In the genomic region with DNA sequence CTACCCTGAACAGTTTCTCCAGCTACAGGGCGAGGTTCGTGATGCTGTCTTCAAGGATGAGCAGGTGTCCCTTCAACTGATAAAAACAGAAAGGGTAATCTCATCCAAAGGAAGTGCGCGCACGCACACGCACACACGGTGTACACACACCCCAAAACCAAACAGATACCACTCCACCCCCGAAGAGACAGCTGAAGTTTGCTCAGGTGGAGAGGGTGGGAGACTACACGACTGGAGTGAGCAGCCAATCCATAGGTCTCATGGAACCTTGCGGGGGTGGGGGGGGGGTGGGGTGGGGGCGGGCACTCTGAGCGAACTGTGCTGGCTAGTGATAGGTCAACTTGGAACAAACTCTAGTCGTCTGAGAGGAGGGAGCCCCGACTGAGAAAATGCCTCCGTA, we compare ENCODE assay signal across 21 mouse cellular contexts. TPM values are rescaled to one million over a fixed set of nuclear protein-coding genes. Genes with fewer than 3 reads are reported as not detected.
DNase-seq lines count a peak whose midpoint lies in the region; ATAC-seq and TF ChIP-seq lines count a peak whose summit lies in the region.
"Had no signal": no experiment of that assay in that cellular context is flagged by ENCODE, and none has a peak within 500 bp of the region (broad histone marks: within the 10 kb centered on the region; RNA-seq: fewer than 3 reads in every experiment).

No protein-coding gene starts in this region.

- H3K4me1 ChIP-seq in limb, embryonic 11.5 days (ENCODE audit: control insufficient read depth, insufficient read depth, low read length): no peaks in the 10 kb centered on the region
- H3K4me1 ChIP-seq in limb, embryonic 10.5 days: no peaks in the 10 kb centered on the region
- peaks cover 1% of the 10 kb centered on the region for H3K4me1 ChIP-seq in ES-Bruce4 (ENCODE audit: control insufficient read depth, insufficient read depth, low read length)
- no peaks in the 10 kb centered on the region for H3K4me1 ChIP-seq in intestine, embryonic 14.5 days (replicated peaks; ENCODE audit: control insufficient read depth, insufficient read depth, low read length)
- H3K4me1 ChIP-seq in small intestine, adult 2 months (ENCODE audit: control insufficient read depth, insufficient read depth, insufficient read length, low read length): no peaks in the 10 kb centered on the region
- H3K4me1 ChIP-seq: embryonic facial prominence, embryonic 12.5 days; forebrain, embryonic 12.5 days; hindbrain, embryonic 10.5 days had no signal

- no peak overlapping the region for H3K27ac ChIP-seq in limb, embryonic 11.5 days (replicated peaks; ENCODE audit: low read depth, low read length)
- no peak overlapping the region for H3K27ac ChIP-seq in limb, embryonic 10.5 days
- no peak overlapping the region for H3K27ac ChIP-seq in ES-Bruce4 (ENCODE audit: insufficient read depth, low read length)
- no peak overlapping the region for H3K27ac ChIP-seq in intestine, embryonic 14.5 days (ENCODE audit: low read depth)
- H3K27ac ChIP-seq in small intestine, adult 2 months (ENCODE audit: insufficient read depth, low read depth, low read length): 0 out of 2 replicates have a peak overlapping the region, but pooled peaks have one; percentile 5
- H3K27ac ChIP-seq in gastrocnemius, adult 2 months: no peak overlapping the region
- H3K27ac ChIP-seq: embryonic facial prominence, embryonic 12.5 days; forebrain, embryonic 12.5 days; heart, embryonic 15.5 days; hindbrain, embryonic 10.5 days; hindbrain, embryonic 14.5 days had no signal

- ATAC-seq in limb, embryonic 11.5 days (ENCODE audit: insufficient number of reproducible peaks, low FRiP score, low TSS enrichment, low read depth): 0 out of 2 replicates have a peak, but pooled peaks have one; percentile 3
- ATAC-seq in intestine, embryonic 14.5 days (replicated peaks; ENCODE audit: low FRiP score, low TSS enrichment, low read depth): 0 out of 2 replicates have a peak, but pooled peaks have one; percentile 21
- ATAC-seq: activated CD4-positive, CD25-positive, alpha-beta regulatory T cell, adult 4 months; forebrain, embryonic 16.5 days had no signal

- no peaks in the 10 kb centered on the region for H3K27me3 ChIP-seq in limb, embryonic 11.5 days (ENCODE audit: control insufficient read depth, insufficient read depth, low read length)
- no peaks in the 10 kb centered on the region for H3K27me3 ChIP-seq in limb, embryonic 10.5 days (ENCODE audit: low read depth, poor library complexity, severe bottlenecking)
- no peaks in the 10 kb centered on the region for H3K27me3 ChIP-seq in ES-Bruce4 (ENCODE audit: control insufficient read depth, insufficient read depth, low read length, poor library complexity, severe bottlenecking)
- H3K27me3 ChIP-seq in intestine, embryonic 14.5 days (replicated peaks; ENCODE audit: control insufficient read depth, insufficient read depth, low read length): no peaks in the 10 kb centered on the region
- no peaks in the 10 kb centered on the region for H3K27me3 ChIP-seq in small intestine, adult 2 months (ENCODE audit: control insufficient read depth, insufficient read depth, low read length)
- H3K27me3 ChIP-seq: embryonic facial prominence, embryonic 12.5 days; forebrain, embryonic 12.5 days had no signal

- WGBS in limb, embryonic 11.5 days: 82% methylated on average over 15 of the region's 15 CpGs
- 85% methylated on average over 15 of the region's 15 CpGs for WGBS in limb, embryonic 10.5 days
- 69% methylated on average over 15 of the region's 15 CpGs for WGBS in intestine, embryonic 14.5 days
- 54% methylated on average over 15 of the region's 15 CpGs for WGBS in small intestine, adult 2 months

- no peak for TF ChIP-seq CTCF in ES-Bruce4 (IDR thresholded peaks at IDR 0.05; ENCODE audit: low read depth, low read length)
- no peak for TF ChIP-seq CTCF in small intestine, adult 2 months (IDR thresholded peaks at IDR 0.05; ENCODE audit: extremely low read depth, insufficient read length, insufficient replicate concordance, low read depth, low read length)
- no peak for TF ChIP-seq CTCF in gastrocnemius, adult 2 months (IDR thresholded peaks at IDR 0.05)

- H3K9ac ChIP-seq in limb, embryonic 11.5 days (ENCODE audit: low read length): no peak overlapping the region
- 0 out of 2 replicates have a peak overlapping the region, but pooled peaks have one; percentile 32 for H3K9ac ChIP-seq in ES-Bruce4 (ENCODE audit: low read depth, poor library complexity, severe bottlenecking)
- no peak overlapping the region for H3K9ac ChIP-seq in intestine, embryonic 14.5 days (ENCODE audit: low read length)
- H3K9ac ChIP-seq: embryonic facial prominence, embryonic 12.5 days; forebrain, embryonic 12.5 days; heart, embryonic 15.5 days; hindbrain, embryonic 14.5 days had no signal

- H3K36me3 ChIP-seq in limb, embryonic 11.5 days (ENCODE audit: control insufficient read depth, insufficient read depth, low read length): no peaks in the 10 kb centered on the region
- H3K36me3 ChIP-seq in limb, embryonic 10.5 days: no peaks in the 10 kb centered on the region
- no peaks in the 10 kb centered on the region for H3K36me3 ChIP-seq in ES-Bruce4 (ENCODE audit: control insufficient read depth, insufficient read depth, low read length, poor library complexity, severe bottlenecking)
- no peaks in the 10 kb centered on the region for H3K36me3 ChIP-seq in intestine, embryonic 14.5 days (ENCODE audit: control insufficient read depth, insufficient read depth, low read length)
- H3K36me3 ChIP-seq in small intestine, adult 2 months (ENCODE audit: control insufficient read depth, insufficient read depth, low read length): no peaks in the 10 kb centered on the region
- H3K36me3 ChIP-seq: embryonic facial prominence, embryonic 12.5 days; forebrain, embryonic 12.5 days; heart, embryonic 15.5 days; hindbrain, embryonic 10.5 days had no signal

- no peak for DNase-seq in limb, embryonic 11.5 days (ENCODE audit: low spot score)
- no peak for DNase-seq in limb, embryonic 10.5 days (ENCODE audit: low spot score)
- DNase-seq in intestine, embryonic 14.5 days (ENCODE audit: low spot score): no peak
- no peak for DNase-seq in gastrocnemius, adult 2 months
- DNase-seq in spleen, postnatal 36 days (ENCODE audit: low spot score in 2 of 2): no peak
- DNase-seq: adrenal gland, postnatal 14 days; cerebellum, adult 18-20 months; cerebellum, postnatal 10 days; gastrocnemius, postnatal 36 days; heart, adult 18-20 months; kidney, adult 18-20 months had no signal

- no peaks in the 10 kb centered on the region for H3K9me3 ChIP-seq in limb, embryonic 11.5 days (ENCODE audit: control insufficient read depth, low read length)
- no peaks in the 10 kb centered on the region for H3K9me3 ChIP-seq in limb, embryonic 10.5 days (replicated peaks)
- H3K9me3 ChIP-seq in ES-Bruce4 (replicated peaks; ENCODE audit: control insufficient read depth, insufficient read depth, low read length, poor library complexity, severe bottlenecking): no peaks in the 10 kb centered on the region
- no peaks in the 10 kb centered on the region for H3K9me3 ChIP-seq in intestine, embryonic 14.5 days (ENCODE audit: control insufficient read depth, low read length)
- H3K9me3 ChIP-seq: embryonic facial prominence, embryonic 12.5 days; forebrain, embryonic 12.5 days; heart, embryonic 15.5 days; hindbrain, embryonic 10.5 days had no signal

- intact Hi-C loops in gastrocnemius, adult 2 months (cut with DNase I): no loop called here

- H3K4me3 ChIP-seq in limb, embryonic 11.5 days (ENCODE audit: low read depth, low read length): no peak overlapping the region
- H3K4me3 ChIP-seq in limb, embryonic 10.5 days: no peak overlapping the region
- peak overlapping the region; percentile 74 for H3K4me3 ChIP-seq in ES-Bruce4 (ENCODE audit: low read depth, low read length)
- no peak overlapping the region for H3K4me3 ChIP-seq in intestine, embryonic 14.5 days (ENCODE audit: low read depth, low read length)
- no peak overlapping the region for H3K4me3 ChIP-seq in small intestine, adult 2 months (ENCODE audit: low read depth, low read length)
- H3K4me3 ChIP-seq in gastrocnemius, adult 2 months: no peak overlapping the region
- H3K4me3 ChIP-seq: embryonic facial prominence, embryonic 12.5 days; forebrain, embryonic 12.5 days; heart, embryonic 15.5 days; hindbrain, embryonic 10.5 days had no signal

- no peak for TF ChIP-seq EP300 in ES-Bruce4 (IDR thresholded peaks at IDR 0.05; ENCODE audit: insufficient read depth, low read depth, low read length)

- H3K4me2 ChIP-seq in limb, embryonic 11.5 days (ENCODE audit: low read depth, severe bottlenecking): no peak overlapping the region
- H3K4me2 ChIP-seq in intestine, embryonic 14.5 days (ENCODE audit: low read length): no peak overlapping the region
- H3K4me2 ChIP-seq: embryonic facial prominence, embryonic 12.5 days; forebrain, embryonic 12.5 days; heart, embryonic 11.5 days; heart, embryonic 15.5 days; hindbrain, embryonic 14.5 days had no signal

- no peak for TF ChIP-seq POLR2A in ES-Bruce4 (IDR thresholded peaks at IDR 0.05; ENCODE audit: insufficient read depth, low read length)
- no peak for TF ChIP-seq POLR2A in small intestine, adult 2 months (IDR thresholded peaks at IDR 0.05; ENCODE audit: low read depth, low read length)

RNA-seq across cellular contexts. Expression of a gene that starts 17.2 kb away (rescaled TPM):
- 0.85 and 1.3 TPM in 2 replicates for polyA plus RNA-seq in limb, embryonic 11.5 days (2014; fragmentation: Nextera tagmentation; extraction: Ambion mirVana)
- 0.45 and 1.1 TPM in 2 replicates for polyA plus RNA-seq in limb, embryonic 10.5 days (2016; fragmentation: Nextera tagmentation; extraction: Ambion mirVana)
- 10.5 and 10.9 TPM in 2 replicates for polyA plus RNA-seq in ES-Bruce4 (2011; ENCODE audit: insufficient read depth, insufficient read length, low read depth, missing spikeins)
- polyA plus RNA-seq in intestine, embryonic 14.5 days (2014; fragmentation: Nextera tagmentation; extraction: Ambion mirVana): 21.2 and 24.1 TPM in 2 replicates
- polyA plus RNA-seq in small intestine, adult 2 months (2012; rRNA removed): 22.5 and 25.4 TPM in 2 replicates
- 1 to 10 TPM; 2.2 to 6.6 TPM for total RNA-seq in gastrocnemius, adult 2 months (2021)

RNA-seq across cellular contexts. Expression of a gene that starts 51.4 kb away (rescaled TPM):
- polyA plus RNA-seq in limb, embryonic 11.5 days (2014; fragmentation: Nextera tagmentation; extraction: Ambion mirVana): 38.3 and 38.7 TPM in 2 replicates
- polyA plus RNA-seq in limb, embryonic 10.5 days (2016; fragmentation: Nextera tagmentation; extraction: Ambion mirVana): 34.7 and 40.2 TPM in 2 replicates
- 47.0 and 52.2 TPM in 2 replicates for polyA plus RNA-seq in ES-Bruce4 (2011; ENCODE audit: insufficient read depth, insufficient read length, low read depth, missing spikeins)
- 27.5 and 28.5 TPM in 2 replicates for polyA plus RNA-seq in intestine, embryonic 14.5 days (2014; fragmentation: Nextera tagmentation; extraction: Ambion mirVana)
- polyA plus RNA-seq in small intestine, adult 2 months (2012; rRNA removed): 15.6 and 28.4 TPM in 2 replicates
- total RNA-seq in gastrocnemius, adult 2 months (2021): 10 to 100 TPM; 23.5 to 25.1 TPM
